Mouse (Mus musculus) intestine, embryonic 14.5 days (tissue): ENCODE results near the gene Hspa1a. TPM values are rescaled to one million over a fixed set of nuclear protein-coding genes. Genes with fewer than 3 reads are reported as not detected.
"Not testable (repeated sequence)": the region's sequence is repeated elsewhere in the genome, so short reads cannot be mapped to it uniquely, and the experiment has no call there.

ENCODE experiments used
- ATAC-seq: fragments of 200-750 bp; cut with Nextera tagmentation; replicated peaks from 2 replicates; pipeline ENCODE4 v1.8.0; 2017; ENCODE audit warnings: low read depth, moderate number of reproducible peaks, moderate TSS enrichment, moderate library complexity; ENCODE audit not compliant: low FRiP score, low TSS enrichment
- DNase-seq: peaks from one replicate; pipeline ENCODE4 v3.0.0-alpha.2; 2018; ENCODE audit warnings: low spot score
- H3K27ac ChIP-seq: fragments of 300-500 bp; sonication (generic); 2 replicates; pipeline ENCODE4 v1.5.1; 2014; ENCODE audit warnings: low read depth, mild to moderate bottlenecking, control low read depth
- H3K27me3 ChIP-seq: fragments of 300-500 bp; sonication (generic); replicated peaks from 2 replicates; pipeline ENCODE4 v1.6.1; 2014; ENCODE audit warnings: low read length, control low read depth; ENCODE audit not compliant: control insufficient read depth, insufficient read depth
- H3K36me3 ChIP-seq: fragments of 300-500 bp; sonication (generic); 2 replicates; pipeline ENCODE4 v1.6.1; 2014; ENCODE audit warnings: low read length, control low read depth; ENCODE audit not compliant: control insufficient read depth, insufficient read depth
- H3K4me1 ChIP-seq: fragments of 300-500 bp; sonication (generic); replicated peaks from 2 replicates; pipeline ENCODE4 v1.6.1; 2014; ENCODE audit warnings: low read length, control low read depth, mixed read lengths; ENCODE audit not compliant: control insufficient read depth, insufficient read depth
- H3K4me2 ChIP-seq: fragments of 300-500 bp; sonication (generic); 2 replicates; pipeline ENCODE4 v1.6.1; 2014; ENCODE audit warnings: low read length
- H3K4me3 ChIP-seq: fragments of 300-500 bp; sonication (generic); 2 replicates; pipeline ENCODE4 v1.5.1; 2014; ENCODE audit warnings: low read depth, low read length, control low read depth, mixed read lengths
- H3K9ac ChIP-seq: fragments of 300-500 bp; sonication (generic); 2 replicates; pipeline ENCODE4 v1.6.1; 2014; ENCODE audit warnings: mild to moderate bottlenecking, low read length
- H3K9me3 ChIP-seq: fragments of 300-500 bp; sonication (generic); 2 replicates; pipeline ENCODE4 v1.6.1; 2016; ENCODE audit warnings: low read length, control low read depth; ENCODE audit not compliant: control insufficient read depth
- WGBS: fragments of 180-500 bp; shearing (Covaris S2); extraction: QIAGEN DNeasy Blood & Tissue Kit; methylation state at CpG from one replicate; pipeline ENCODE4 v1.1.7; 2014; 5-methylcytosine and 5-hydroxymethylcytosine counted together
- polyA plus RNA-seq: library from polyadenylated mRNA; unstranded; fragments of >200 nt; fragmentation: Nextera tagmentation; extraction: Ambion mirVana; gene quantifications from 2 replicates; pipeline ENCODE4 v1.2.1, GENCODE M21; 2014

Hspa1a gene
- polyA plus RNA-seq = 3.5 and 4.5 TPM in 2 replicates

- peak; percentile 94 for ATAC-seq
- H3K36me3 ChIP-seq = not testable (repeated sequence)
- H3K4me3 ChIP-seq = peak within 1 kb of the TSS; percentile 43
Observed at GRCm38 (mm10) chr17:34972069-34972749, at the start of gene Hspa1a, which contains the start of gene Hspa1l. Hspa1a (minus strand) TSS chr17:34972156. Hspa1l (plus strand) TSS chr17:34972703.

GRCm38 (mm10) chr17:35021163-35021808 is 49.3 kb upstream of the Hspa1a start:
- Histone ChIP-seq H3K9me3 (no peaks in the 10 kb centered on the region), H3K4me2 (peak overlapping the region; percentile 15; the same call in 1 of the 2 replicates), H3K27me3 (no peaks in the 10 kb centered on the region), H3K27ac (no peak overlapping the region), H3K36me3 (peaks cover 8% of the 10 kb centered on the region; the same call in 1 of the 2 replicates), H3K9ac (no peak overlapping the region), H3K4me3 (no peak overlapping the region), H3K4me1 (peaks cover 10% of the 10 kb centered on the region; the same call in 1 of the 2 replicates)
- 13% methylated on average over 17 of the region's 17 CpGs for WGBS
- peak; percentile 97 for DNase-seq
- ATAC-seq = 0 out of 2 replicates have a peak, but pooled peaks have one; percentile 13

More at GRCm38 (mm10) chr17:34972069-34972749, at the start of gene Hspa1a, which contains the start of gene Hspa1l:
- Histone ChIP-seq H3K4me2 (peak within 1 kb of the TSS; percentile 83), H3K27me3 (peaks cover 25% of the 10 kb centered on the region), H3K27ac (peak within 1 kb of the TSS; percentile 38; the same call in 1 of the 2 replicates), H3K9ac (peak within 1 kb of the TSS; percentile 41)
- not testable (repeated sequence) for H3K4me1 ChIP-seq, H3K9me3 ChIP-seq
- DNase-seq = peak; percentile 83
- WGBS = under 1% methylated on average over 25 of the region's 33 CpGs

- Histone ChIP-seq H3K4me3 (no peak overlapping the region), H3K27ac (no peak overlapping the region), H3K4me2 (no peak overlapping the region), H3K9me3 (no peaks in the 10 kb centered on the region), H3K4me1 (peaks cover 10% of the 10 kb centered on the region; the same call in 1 of the 2 replicates), H3K36me3 (peaks cover 15% of the 10 kb centered on the region), H3K27me3 (no peaks in the 10 kb centered on the region), H3K9ac (no peak overlapping the region)
- WGBS = 85% methylated on average over 8 of the region's 8 CpGs
- DNase-seq = no peak
- no peak for ATAC-seq
Observed at GRCm38 (mm10) chr17:35020551-35020950, 48.6 kb upstream of the Hspa1a start.

- Histone ChIP-seq H3K4me2 (no peak overlapping the region), H3K9ac (no peak overlapping the region), H3K4me3 (no peak overlapping the region), H3K9me3 (no peaks in the 10 kb centered on the region), H3K4me1 (peaks cover 10% of the 10 kb centered on the region; the same call in 1 of the 2 replicates), H3K36me3 (peaks cover 22% of the 10 kb centered on the region), H3K27me3 (no peaks in the 10 kb centered on the region), H3K27ac (no peak overlapping the region)
- WGBS = 75% methylated on average over 11 of the region's 11 CpGs
- no peak for ATAC-seq
- no peak for DNase-seq
Observed at GRCm38 (mm10) chr17:35019894-35020293, 47.9 kb upstream of the Hspa1a start.

- ATAC-seq (no peak), DNase-seq (no peak)
- Histone ChIP-seq H3K9ac (no peak overlapping the region), H3K27ac (no peak overlapping the region), H3K27me3 (no peaks in the 10 kb centered on the region), H3K36me3 (peaks cover 39% of the 10 kb centered on the region), H3K9me3 (no peaks in the 10 kb centered on the region), H3K4me2 (no peak overlapping the region), H3K4me3 (no peak overlapping the region), H3K4me1 (peaks cover 6% of the 10 kb centered on the region; the same call in 1 of the 2 replicates)
- 70% methylated on average over 3 of the region's 3 CpGs for WGBS
Observed at GRCm38 (mm10) chr17:35018171-35018570, 46.2 kb upstream of the Hspa1a start.

- ATAC-seq (no peak), DNase-seq (no peak)
- no peak overlapping the region for H3K4me2 ChIP-seq
- no peak overlapping the region for H3K9ac ChIP-seq
- WGBS = 67% methylated on average over 14 of the region's 14 CpGs
- H3K36me3 ChIP-seq = peaks cover 44% of the 10 kb centered on the region
- peaks cover 6% of the 10 kb centered on the region; the same call in 1 of the 2 replicates for H3K4me1 ChIP-seq
- H3K9me3 ChIP-seq = no peaks in the 10 kb centered on the region
- H3K4me3 ChIP-seq = no peak overlapping the region
- no peak overlapping the region for H3K27ac ChIP-seq
- no peaks in the 10 kb centered on the region for H3K27me3 ChIP-seq
Observed at GRCm38 (mm10) chr17:35017706-35018030, 45.7 kb upstream of the Hspa1a start.

- Histone ChIP-seq H3K36me3 (peaks cover 51% of the 10 kb centered on the region), H3K4me1 (peaks cover 6% of the 10 kb centered on the region; the same call in 1 of the 2 replicates), H3K27ac (no peak overlapping the region), H3K4me3 (no peak overlapping the region), H3K9ac (no peak overlapping the region), H3K27me3 (no peaks in the 10 kb centered on the region), H3K4me2 (no peak overlapping the region), H3K9me3 (no peaks in the 10 kb centered on the region)
- no peak for DNase-seq
- 81% methylated on average over 10 of the region's 10 CpGs for WGBS
- ATAC-seq = no peak
Observed at GRCm38 (mm10) chr17:35016791-35017705, 45.1 kb upstream of the Hspa1a start.

- ATAC-seq (peak; percentile 47), DNase-seq (no peak)
- Histone ChIP-seq H3K9me3 (no peaks in the 10 kb centered on the region), H3K36me3 (peaks cover 57% of the 10 kb centered on the region), H3K4me1 (peaks cover 2% of the 10 kb centered on the region; the same call in 1 of the 2 replicates), H3K27me3 (no peaks in the 10 kb centered on the region), H3K4me3 (no peak within 1 kb of the TSS), H3K27ac (no peak within 1 kb of the TSS), H3K4me2 (no peak within 1 kb of the TSS), H3K9ac (no peak within 1 kb of the TSS)
- 56% methylated on average over 12 of the region's 12 CpGs for WGBS
Observed at GRCm38 (mm10) chr17:35016376-35016775, 44.4 kb upstream of the Hspa1a start, which contains the start of gene Vwa7. Vwa7 (plus strand) TSS chr17:35016579.
